Mouse (Mus musculus) cerebellum, adult 2 months (tissue): ENCODE results near the gene Mrnip. TPM values are rescaled to one million over a fixed set of nuclear protein-coding genes. Genes with fewer than 3 reads are reported as not detected.

ENCODE experiments used
- DNase-seq, 2 experiments: peaks; one replicate each; pipeline ENCODE4 v3.0.0; 2021
- H3K27ac ChIP-seq: fragments of 200-500 bp; 2 replicates; pipeline ENCODE4 v1.5.1; 2012; ENCODE audit warnings: low read length, control low read depth, inconsistent platforms; ENCODE audit not compliant: insufficient read depth
- H3K27me3 ChIP-seq: fragments of 200-500 bp; 2 replicates; pipeline ENCODE4 v1.6.1; 2012; ENCODE audit warnings: inconsistent platforms, mild to moderate bottlenecking, low read length, moderate library complexity; ENCODE audit not compliant: control insufficient read depth, insufficient read depth
- H3K4me1 ChIP-seq: fragments of 200-500 bp; 2 replicates; pipeline ENCODE4 v1.6.1; 2011; ENCODE audit warnings: low read length; ENCODE audit not compliant: control insufficient read depth, insufficient read depth
- H3K4me3 ChIP-seq: fragments of 200-500 bp; replicated peaks from 2 replicates; pipeline ENCODE3; 2011; ENCODE audit warnings: mild to moderate bottlenecking, low read depth, low read length, control low read depth; ENCODE audit not compliant: insufficient read depth
- CTCF ChIP-seq: fragments of 200-500 bp; IDR thresholded peaks from 2 replicates; pipeline ENCODE4 v1.5.1; 2011; ENCODE audit warnings: low read depth, mild to moderate bottlenecking, control low read depth, low read length, moderate library complexity, borderline replicate concordance; ENCODE audit not compliant: insufficient read depth
- POLR2A ChIP-seq: fragments of 200-500 bp; IDR thresholded peaks from 2 replicates; pipeline ENCODE4 v1.6.1; 2011; ENCODE audit warnings: low read length, control low read depth, borderline replicate concordance; ENCODE audit not compliant: insufficient read depth
- WGBS: fragments of 180-500 bp; shearing (Covaris S2); methylation state at CpG from one replicate; pipeline ENCODE4 v1.1.7; 2018; 5-methylcytosine and 5-hydroxymethylcytosine counted together
- polyA plus RNA-seq: library from polyadenylated mRNA; depleted of rRNA; stranded (reverse); fragments of >200 nt; gene quantifications from 2 replicates; pipeline ENCODE4 v1.2.3, GENCODE M21; 2012

The Mrnip gene
- polyA plus RNA-seq, 1 experiment, result 22.5 TPM

GRCm38 (mm10) chr11:50182702-50183101 is 8.5 kb downstream of the Mrnip start:
- DNase-seq, result no peak
- Histone ChIP-seq H3K27me3 (no peaks in the 10 kb centered on the region), H3K27ac (no peak overlapping the region), H3K4me1 (no peaks in the 10 kb centered on the region), H3K4me3 (no peak overlapping the region)
- WGBS, result 91% methylated on average over 4 of the region's 4 CpGs
- TF ChIP-seq POLR2A (no peak), CTCF (no peak)

DNA sequence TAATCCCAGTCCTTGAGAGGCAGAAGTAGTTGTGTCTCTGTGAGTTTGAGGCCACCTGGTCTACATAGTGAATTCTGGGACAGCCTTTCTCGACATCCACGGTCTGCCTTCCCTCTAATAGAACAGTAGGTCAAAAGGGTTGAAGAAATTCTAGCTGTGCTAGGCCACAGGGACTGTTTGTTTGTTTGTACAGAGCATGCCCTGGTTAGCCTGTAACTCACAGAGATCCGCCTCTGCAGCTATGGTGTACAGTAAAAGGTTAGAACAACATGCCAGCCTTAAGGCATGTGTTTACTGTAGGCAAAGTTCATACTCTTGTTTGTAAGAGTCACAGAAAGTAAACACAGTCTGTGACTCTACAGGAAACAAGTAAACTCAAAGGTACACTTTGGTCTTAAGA is 10.5 kb downstream of the Mrnip start:
- H3K27me3 ChIP-seq, result no peaks in the 10 kb centered on the region
- H3K4me3 ChIP-seq, result no peak overlapping the region
- no peak for TF ChIP-seq CTCF
- TF ChIP-seq POLR2A, result no peak
- 90% methylated on average over 3 of the region's 3 CpGs for WGBS
- H3K27ac ChIP-seq, result no peak overlapping the region
- no peak for DNase-seq
- no peaks in the 10 kb centered on the region for H3K4me1 ChIP-seq

GRCm38 (mm10) chr11:50188682-50189081 is 14.4 kb downstream of the Mrnip start:
- no peak for DNase-seq
- H3K27ac ChIP-seq, result no peak overlapping the region
- no peak overlapping the region for H3K4me3 ChIP-seq
- WGBS, result 79% methylated on average over 7 of the region's 7 CpGs
- TF ChIP-seq POLR2A (no peak), CTCF (no peak)
- no peaks in the 10 kb centered on the region for H3K27me3 ChIP-seq
- H3K4me1 ChIP-seq, result no peaks in the 10 kb centered on the region

DNA sequence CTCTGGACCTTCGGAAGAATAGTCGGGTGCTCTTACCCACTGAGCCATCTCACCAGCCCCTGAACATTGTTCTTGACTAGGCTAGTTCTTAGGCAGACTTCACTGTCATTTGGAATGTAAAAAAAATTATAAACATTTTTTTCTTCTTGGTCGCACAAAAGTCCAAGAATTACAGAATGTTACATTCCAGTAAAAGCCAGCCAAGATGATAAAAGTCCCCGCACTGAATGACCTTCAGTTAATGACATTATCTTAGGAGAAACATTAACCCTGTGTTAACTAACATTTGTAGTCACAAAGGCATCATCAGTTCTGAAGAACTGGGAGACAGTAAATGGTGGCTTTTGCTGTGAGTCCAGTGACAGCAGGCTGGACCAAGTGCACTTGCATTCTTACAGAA is 16.1 kb downstream of the Mrnip start:
- Histone ChIP-seq H3K27ac (no peak overlapping the region), H3K27me3 (no peaks in the 10 kb centered on the region), H3K4me3 (no peak overlapping the region), H3K4me1 (no peaks in the 10 kb centered on the region)
- TF ChIP-seq CTCF, result no peak
- WGBS, result 87% methylated on average over 4 of the region's 4 CpGs
- no peak for DNase-seq

GRCm38 (mm10) chr11:50192278-50192677 is 18.0 kb downstream of the Mrnip start:
- 88% methylated on average over 3 of the region's 3 CpGs for WGBS
- no peak overlapping the region for H3K4me3 ChIP-seq
- H3K27me3 ChIP-seq, result no peaks in the 10 kb centered on the region
- no peaks in the 10 kb centered on the region for H3K4me1 ChIP-seq
- TF ChIP-seq CTCF (no peak), POLR2A (no peak)
- no peak overlapping the region for H3K27ac ChIP-seq
- no peak for DNase-seq

- Histone ChIP-seq H3K27ac (no peak overlapping the region), H3K27me3 (no peaks in the 10 kb centered on the region), H3K4me3 (no peak overlapping the region), H3K4me1 (no peaks in the 10 kb centered on the region)
- DNase-seq, result no peak
- TF ChIP-seq CTCF (no peak), POLR2A (no peak)
- WGBS, result 78% methylated on average over 7 of the region's 7 CpGs
These were observed 19.8 kb downstream of the Mrnip start for GRCm38 (mm10) chr11:50194070-50194469.

- DNase-seq, result no peak
- TF ChIP-seq POLR2A (no peak), CTCF (no peak)
- H3K4me3 ChIP-seq, result no peak overlapping the region
- H3K27ac ChIP-seq, result no peak overlapping the region
- WGBS, result 86% methylated on average over 4 of the region's 4 CpGs
- no peaks in the 10 kb centered on the region for H3K4me1 ChIP-seq
- no peaks in the 10 kb centered on the region for H3K27me3 ChIP-seq
These were observed 20.5 kb downstream of the Mrnip start for GRCm38 (mm10) chr11:50194793-50195192.

DNA sequence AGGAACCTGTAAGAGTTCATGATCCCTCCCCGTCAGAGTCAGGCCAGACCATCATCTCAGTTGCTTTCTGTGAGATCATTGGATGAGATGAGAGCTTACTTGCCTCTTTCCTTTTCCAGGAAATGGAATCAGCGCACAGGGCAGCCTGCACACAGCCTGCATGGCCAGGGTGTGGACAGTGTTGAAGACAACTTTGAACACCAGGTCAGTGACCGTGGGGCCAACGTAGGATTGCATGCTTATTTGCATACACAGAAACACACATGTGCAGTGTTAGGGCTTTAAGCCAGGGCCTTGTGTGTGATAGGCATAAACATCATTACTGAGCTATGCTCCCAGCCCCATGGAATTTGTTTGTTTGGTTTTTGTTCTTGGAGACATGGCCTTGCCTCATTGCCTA is 23.3 kb downstream of the Mrnip start:
- TF ChIP-seq CTCF (no peak), POLR2A (no peak)
- Histone ChIP-seq H3K27ac (no peak overlapping the region), H3K27me3 (no peaks in the 10 kb centered on the region), H3K4me3 (no peak overlapping the region), H3K4me1 (0 out of 2 replicates have a peak, but pooled peaks cover 2% of the 10 kb centered on the region)
- DNase-seq, result no peak
- 93% methylated on average over 4 of the region's 4 CpGs for WGBS

DNA sequence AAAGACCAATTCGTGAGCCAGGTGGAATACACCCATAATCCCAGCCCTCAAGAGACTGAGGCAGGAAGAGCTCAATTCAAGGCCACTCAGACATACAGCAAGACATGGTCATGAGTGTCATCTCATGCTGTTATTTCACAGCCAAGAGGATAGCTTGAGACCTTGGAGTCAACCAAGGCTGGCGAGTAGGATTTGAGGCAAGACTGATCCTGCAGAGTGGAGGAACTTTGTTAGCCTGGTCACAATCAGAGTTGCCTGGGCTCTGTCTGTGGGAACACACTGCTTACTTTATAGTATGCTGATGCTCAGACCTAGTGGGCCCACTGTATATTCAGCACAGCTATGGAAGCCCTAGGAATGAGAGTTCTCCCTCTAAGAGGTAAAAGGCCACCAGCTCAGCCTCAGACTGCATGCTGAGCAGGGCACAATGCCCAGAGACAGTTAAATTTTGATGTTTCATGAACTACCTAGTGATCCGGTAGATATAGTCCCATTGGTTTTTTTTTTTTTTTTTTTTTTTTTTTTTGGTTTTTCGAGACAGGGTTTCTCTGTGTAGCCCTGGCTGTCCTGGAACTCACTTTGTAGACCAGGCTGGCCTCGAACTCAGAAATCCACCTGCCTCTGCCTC is 24.1 kb downstream of the Mrnip start:
- TF ChIP-seq CTCF (no peak), POLR2A (no peak)
- DNase-seq, result no peak
- Histone ChIP-seq H3K4me1 (0 out of 2 replicates have a peak, but pooled peaks cover 3% of the 10 kb centered on the region), H3K4me3 (no peak overlapping the region), H3K27ac (no peak overlapping the region), H3K27me3 (no peaks in the 10 kb centered on the region)
- WGBS, result 75% methylated on average over 4 of the region's 5 CpGs
